15 mouse cellular contexts compared by ENCODE assay signal in genomic region chr4:41358669-41359068, GRCm38 (mm10).
"Had no signal": no experiment of that assay in that cellular context is flagged by ENCODE, and none has a peak within 500 bp of the region (broad histone marks: within the 10 kb centered on the region; RNA-seq: fewer than 3 reads in every experiment).

No protein-coding gene starts in this region.

- H3K9ac ChIP-seq: limb, embryonic 12.5 days; liver, embryonic 14.5 days; lung, embryonic 14.5 days; midbrain, embryonic 12.5 days had no signal

- H3K27me3 ChIP-seq: limb, embryonic 12.5 days; midbrain, embryonic 12.5 days had no signal

- ATAC-seq: intestine, postnatal 0 days; midbrain, embryonic 16.5 days had no signal

- H3K9me3 ChIP-seq: midbrain, embryonic 12.5 days had no signal

- H3K4me3 ChIP-seq: limb, embryonic 12.5 days; midbrain, embryonic 12.5 days had no signal

- H3K27ac ChIP-seq: limb, embryonic 12.5 days; liver, embryonic 14.5 days; midbrain, embryonic 12.5 days; stomach, postnatal 0 days had no signal

- H3K4me1 ChIP-seq: limb, embryonic 12.5 days; midbrain, embryonic 12.5 days had no signal

- DNase-seq: kidney, adult 8-10 months; kidney, postnatal 25 days; liver; lung, embryonic 14.5 days; lung, postnatal 10 days; lung, postnatal 4 days; right cerebral cortex, adult 18-20 months; right cerebral cortex, postnatal 25 days; thymus, postnatal 4 days had no signal

- H3K4me2 ChIP-seq: limb, embryonic 12.5 days; lung, embryonic 14.5 days; midbrain, embryonic 12.5 days had no signal
